Mouse (Mus musculus) cerebellum, adult 2 months (tissue): ENCODE data around the gene Depdc7.

Source experiments
- CTCF ChIP-seq: fragments of 200-500 bp; IDR thresholded peaks from 2 replicates; pipeline ENCODE4 v1.5.1; 2011; ENCODE audit warnings: low read depth, mild to moderate bottlenecking, control low read depth, low read length, moderate library complexity, borderline replicate concordance; ENCODE audit not compliant: insufficient read depth
- POLR2A ChIP-seq: fragments of 200-500 bp; IDR thresholded peaks from 2 replicates; pipeline ENCODE4 v1.6.1; 2011; ENCODE audit warnings: low read length, control low read depth, borderline replicate concordance; ENCODE audit not compliant: insufficient read depth

GRCm38 (mm10) chr2:104736241-104736640 lies 6.4 kb downstream of the Depdc7 start:
- TF ChIP-seq CTCF (no peak), POLR2A (no peak)
